Mouse (Mus musculus) kidney, adult 2 months (tissue): ENCODE results near the gene Tiam1.

Experiments used
- CTCF ChIP-seq: fragments of 200-500 bp; conservative IDR thresholded peaks from 2 replicates; pipeline ENCODE4 v1.5.1; 2011; ENCODE audit warnings: low read depth, mild to moderate bottlenecking, control low read depth, low read length, moderate library complexity, mixed read lengths; ENCODE audit not compliant: insufficient read depth, insufficient read length
- POLR2A ChIP-seq: fragments of 200-500 bp; IDR thresholded peaks from one replicate; pipeline ENCODE4 v1.6.1; 2011; ENCODE audit warnings: low read depth, low read length, control low read depth

DNA sequence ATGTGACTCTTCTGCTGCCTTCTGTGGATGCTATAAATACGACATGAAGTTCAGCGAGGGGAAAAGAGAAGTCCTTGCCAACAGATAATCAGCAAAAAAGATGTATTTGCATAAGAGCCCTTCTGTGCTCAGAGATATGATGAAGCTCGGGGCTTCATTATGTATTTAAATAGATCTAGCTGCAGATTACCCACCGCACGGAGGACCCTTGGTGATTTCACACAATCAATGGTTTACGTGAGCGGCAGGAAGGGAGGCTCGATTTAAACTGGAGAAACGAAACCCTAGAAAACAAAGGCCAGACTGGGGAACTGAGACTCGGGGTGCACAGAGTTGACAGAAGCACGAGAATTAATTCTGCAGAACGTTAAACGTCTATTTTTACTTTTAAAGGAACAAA lies 272.2 kb downstream of the Tiam1 start:
- no peak for TF ChIP-seq CTCF
- no peak for TF ChIP-seq POLR2A
